Mouse (Mus musculus) midbrain, embryonic 16.5 days (tissue): ENCODE measurements around the gene Skap1. TPM values are rescaled to one million over a fixed set of nuclear protein-coding genes. Genes with fewer than 3 reads are reported as not detected.

ENCODE experiments used
- ATAC-seq: fragments of 200-750 bp; cut with Nextera tagmentation; 2 replicates; pipeline ENCODE4 v1.8.0; 2017; ENCODE audit warnings: moderate TSS enrichment
- H3K27ac ChIP-seq: fragments of 300-500 bp; sonication (generic); 2 replicates; pipeline ENCODE4 v1.5.1; 2014; ENCODE audit warnings: mild to moderate bottlenecking, low read length, mixed read lengths
- H3K27me3 ChIP-seq: fragments of 300-500 bp; sonication (generic); 2 replicates; pipeline ENCODE4 v1.6.1; 2014; ENCODE audit warnings: low read depth, low read length, mixed read lengths; ENCODE audit not compliant: control insufficient read depth, insufficient read depth
- H3K36me3 ChIP-seq: fragments of 300-500 bp; sonication (generic); 2 replicates; pipeline ENCODE4 v1.6.1; 2014; ENCODE audit warnings: mild to moderate bottlenecking, low read length, moderate library complexity, mixed read lengths; ENCODE audit not compliant: control insufficient read depth, insufficient read depth
- H3K4me1 ChIP-seq: fragments of 300-500 bp; sonication (generic); 2 replicates; pipeline ENCODE4 v1.6.1; 2014; ENCODE audit warnings: mild to moderate bottlenecking, low read length, mixed read lengths; ENCODE audit not compliant: control insufficient read depth, insufficient read depth
- H3K4me2 ChIP-seq: fragments of 300-500 bp; sonication (generic); 2 replicates; pipeline ENCODE4 v1.6.1; 2014; ENCODE audit warnings: mild to moderate bottlenecking, low read length, mixed read lengths
- H3K4me3 ChIP-seq: fragments of 300-500 bp; sonication (generic); 2 replicates; pipeline ENCODE4 v1.5.1; 2014; ENCODE audit warnings: low read depth, mild to moderate bottlenecking, low read length, moderate library complexity, mixed read lengths
- H3K9ac ChIP-seq: fragments of 300-500 bp; sonication (generic); 2 replicates; pipeline ENCODE4 v1.6.1; 2014; ENCODE audit warnings: low read depth, low read length, mixed read lengths
- H3K9me3 ChIP-seq: fragments of 300-500 bp; sonication (generic); replicated peaks from 2 replicates; pipeline ENCODE4 v1.6.1; 2014; ENCODE audit warnings: mild to moderate bottlenecking, low read length, mixed read lengths; ENCODE audit not compliant: control insufficient read depth, poor library complexity, severe bottlenecking
- WGBS: fragments of 180-500 bp; shearing (Covaris S2); extraction: QIAGEN DNeasy Blood & Tissue Kit; methylation state at CpG from one replicate; pipeline ENCODE4 v1.1.7; 2014; 5-methylcytosine and 5-hydroxymethylcytosine counted together
- polyA plus RNA-seq: library from polyadenylated mRNA; unstranded; fragments of >200 nt; fragmentation: Nextera tagmentation; extraction: Ambion mirVana; gene quantifications from 2 replicates; pipeline ENCODE4 v1.2.1, GENCODE M21; 2015

Skap1 gene
- polyA plus RNA-seq, 1 experiment from 2014 or later, result 3.6 TPM

DNA sequence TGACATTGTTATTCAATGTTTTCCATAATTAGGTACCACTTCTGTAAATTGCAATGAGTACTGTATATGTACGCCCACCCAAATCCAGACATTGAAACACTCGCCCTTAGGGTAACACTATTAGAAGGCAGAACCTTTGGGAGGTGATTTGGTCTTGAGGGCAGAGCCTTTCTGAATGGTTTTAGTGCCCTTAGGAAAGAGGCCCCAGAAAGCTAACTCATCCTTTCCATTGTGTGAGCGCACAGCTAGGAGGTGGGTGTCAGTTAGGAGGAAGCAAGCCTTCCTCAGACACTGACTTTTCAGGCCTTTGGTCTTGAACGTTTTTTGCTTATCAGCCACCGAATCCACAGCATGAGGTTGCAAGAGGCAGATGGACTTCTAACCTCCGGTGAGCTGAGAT lies 29.5 kb upstream of the Skap1 start:
- Histone ChIP-seq H3K4me3 (no peak overlapping the region), H3K4me2 (no peak overlapping the region), H3K9ac (no peak overlapping the region), H3K27ac (no peak overlapping the region), H3K9me3 (no peaks in the 10 kb centered on the region), H3K4me1 (peaks cover 9% of the 10 kb centered on the region; the same call in 1 of the 2 replicates), H3K27me3 (no peaks in the 10 kb centered on the region; the same call in 1 of the 2 replicates), H3K36me3 (no peaks in the 10 kb centered on the region)
- no peak for ATAC-seq
- WGBS, result 78% methylated on average over 6 of the region's 6 CpGs

DNA sequence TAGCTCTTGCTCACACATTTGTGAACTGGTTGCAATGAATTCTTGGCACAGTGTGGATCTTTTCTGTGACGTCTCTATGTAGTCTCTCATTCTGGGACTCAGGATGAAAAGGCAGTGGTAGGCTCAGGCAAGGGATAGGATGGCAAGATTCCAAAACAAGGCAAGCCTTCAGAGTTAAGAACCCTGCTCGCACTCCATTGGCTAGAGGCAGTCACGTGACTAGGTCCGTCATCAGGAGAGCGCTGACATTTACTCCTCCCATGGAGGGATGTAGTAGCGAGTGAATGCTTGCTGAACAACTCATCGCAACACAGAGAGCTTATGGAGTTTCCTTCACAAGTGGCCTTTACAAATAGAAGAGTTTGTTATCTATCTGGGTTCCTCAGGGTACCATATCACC lies 27.9 kb upstream of the Skap1 start:
- Histone ChIP-seq H3K9me3 (no peaks in the 10 kb centered on the region), H3K4me2 (peak overlapping the region; percentile 32)

DNA sequence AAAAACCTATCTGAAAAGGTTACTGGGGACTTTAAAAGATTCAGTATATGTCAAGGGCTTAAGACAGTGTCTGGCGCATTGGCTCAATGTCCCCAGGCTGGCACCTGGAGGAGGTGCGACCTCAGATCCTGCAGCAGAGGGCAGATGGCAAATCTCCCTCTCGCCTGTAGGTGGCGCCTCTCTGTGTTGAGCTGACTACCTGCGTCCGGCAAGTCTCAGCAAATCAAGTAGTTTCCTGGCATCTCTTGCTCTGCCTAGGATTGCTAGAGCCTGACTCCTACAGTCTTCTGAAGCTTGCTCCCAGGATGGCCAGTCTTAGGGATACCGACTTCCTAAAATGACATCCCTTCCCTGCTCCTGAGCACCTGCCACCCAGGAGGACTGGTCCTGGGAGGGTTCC lies 25.6 kb upstream of the Skap1 start:
- Histone ChIP-seq H3K4me3 (no peak overlapping the region), H3K9me3 (no peaks in the 10 kb centered on the region), H3K9ac (no peak overlapping the region), H3K4me1 (peaks cover 9% of the 10 kb centered on the region; the same call in 1 of the 2 replicates), H3K27me3 (no peaks in the 10 kb centered on the region; the same call in 1 of the 2 replicates), H3K27ac (no peak overlapping the region), H3K36me3 (no peaks in the 10 kb centered on the region), H3K4me2 (no peak overlapping the region)
- ATAC-seq, result no peak
- 6% methylated on average over 7 of the region's 7 CpGs for WGBS

More for the DNA sequence above, 27.9 kb upstream of the Skap1 start:
- H3K27me3 ChIP-seq, result no peaks in the 10 kb centered on the region; the same call in 1 of the 2 replicates
- H3K36me3 ChIP-seq, result no peaks in the 10 kb centered on the region
- 38% methylated on average over 7 of the region's 7 CpGs for WGBS
- H3K4me1 ChIP-seq, result peaks cover 9% of the 10 kb centered on the region; the same call in 1 of the 2 replicates
- H3K9ac ChIP-seq, result no peak overlapping the region
- ATAC-seq, result no peak
- H3K27ac ChIP-seq, result no peak overlapping the region
- no peak overlapping the region for H3K4me3 ChIP-seq

DNA sequence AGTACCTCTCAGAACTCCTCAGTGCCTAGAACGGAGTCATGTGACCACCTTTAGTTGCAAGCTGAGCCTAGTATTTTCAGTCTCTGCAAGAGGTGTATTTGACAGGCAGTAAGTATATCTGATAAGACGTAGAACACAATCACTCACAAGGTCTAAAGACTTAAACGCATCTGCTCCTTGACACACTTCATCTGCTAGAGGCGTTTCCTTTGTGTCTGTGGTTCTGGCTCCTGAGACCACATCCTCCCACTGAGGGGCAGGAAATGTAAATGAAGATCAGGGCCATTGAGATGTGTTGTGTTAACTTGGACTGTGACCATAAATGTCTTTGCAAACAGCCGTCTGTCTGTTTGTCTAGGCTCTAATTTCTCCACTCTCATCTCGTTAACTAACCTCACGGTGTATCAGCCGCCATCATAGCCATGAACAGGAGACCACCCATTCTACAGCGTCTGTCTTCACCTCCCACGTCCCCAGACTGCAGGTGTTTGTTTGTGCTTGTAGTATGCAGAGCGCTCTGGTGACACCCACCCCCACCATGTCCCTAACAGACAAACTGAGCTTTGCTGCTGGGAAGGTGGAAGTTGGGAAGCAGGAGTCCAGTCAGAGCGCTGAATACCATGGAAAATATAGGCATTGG lies 22.7 kb upstream of the Skap1 start:
- H3K27me3 ChIP-seq, result no peaks in the 10 kb centered on the region
- no peaks in the 10 kb centered on the region for H3K9me3 ChIP-seq
- no peak overlapping the region for H3K4me3 ChIP-seq
- peaks cover 9% of the 10 kb centered on the region; the same call in 1 of the 2 replicates for H3K4me1 ChIP-seq
- no peak overlapping the region for H3K27ac ChIP-seq
- H3K4me2 ChIP-seq, result no peak overlapping the region
- no peak overlapping the region for H3K9ac ChIP-seq
- no peaks in the 10 kb centered on the region for H3K36me3 ChIP-seq
- 77% methylated on average over 12 of the region's 12 CpGs for WGBS
- no peak for ATAC-seq

DNA sequence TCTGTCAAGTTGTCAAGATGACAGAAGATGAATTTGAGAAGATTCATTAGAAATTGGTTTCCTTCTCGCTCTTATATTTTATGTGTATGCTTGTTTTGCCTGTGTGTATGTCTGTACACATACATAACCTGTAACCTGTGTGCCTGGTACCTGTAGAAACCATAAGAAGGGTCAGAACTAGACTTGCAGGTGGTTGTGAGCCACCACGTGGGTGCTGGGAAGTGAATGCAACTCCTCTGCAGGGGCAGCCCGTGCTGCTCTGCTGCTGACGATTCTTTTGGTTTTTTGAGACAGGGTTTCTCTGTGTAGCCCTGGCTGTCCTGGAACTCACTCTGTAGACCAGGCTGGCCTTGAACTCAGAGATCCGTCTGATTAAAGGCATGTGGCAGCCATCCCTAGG lies 21.9 kb upstream of the Skap1 start:
- no peak for ATAC-seq
- no peak overlapping the region for H3K27ac ChIP-seq
- no peak overlapping the region for H3K9ac ChIP-seq
- 84% methylated on average over 5 of the region's 5 CpGs for WGBS
- H3K36me3 ChIP-seq, result no peaks in the 10 kb centered on the region
- peaks cover 9% of the 10 kb centered on the region; the same call in 1 of the 2 replicates for H3K4me1 ChIP-seq
- H3K27me3 ChIP-seq, result no peaks in the 10 kb centered on the region
- no peaks in the 10 kb centered on the region for H3K9me3 ChIP-seq
- no peak overlapping the region for H3K4me2 ChIP-seq
- no peak overlapping the region for H3K4me3 ChIP-seq

DNA sequence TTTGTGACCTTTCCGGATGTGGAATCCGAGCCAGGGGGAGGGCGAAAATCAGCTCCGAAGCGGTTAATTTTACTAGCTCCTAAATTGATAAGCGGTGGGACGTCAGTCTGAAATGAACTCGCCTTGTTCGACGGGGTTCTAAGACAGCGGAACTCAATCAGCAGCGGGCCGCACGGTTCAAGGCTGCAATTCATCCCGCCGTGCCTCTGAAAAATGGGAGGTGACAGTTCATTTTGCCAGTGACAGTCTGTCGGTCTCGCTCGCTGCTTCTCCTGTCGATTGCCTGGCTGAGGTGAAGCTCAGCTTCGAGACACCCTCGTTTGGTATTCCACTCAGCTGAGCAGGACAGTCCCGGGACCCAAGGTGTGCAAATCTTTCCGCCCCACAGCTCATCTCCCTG lies 16.5 kb upstream of the Skap1 start:
- 53% methylated on average over 24 of the region's 24 CpGs for WGBS
- no peak for ATAC-seq
- no peak overlapping the region for H3K27ac ChIP-seq
- no peak overlapping the region for H3K4me2 ChIP-seq
- no peaks in the 10 kb centered on the region; the same call in 1 of the 2 replicates for H3K4me1 ChIP-seq
- no peak overlapping the region for H3K4me3 ChIP-seq
- no peak overlapping the region for H3K9ac ChIP-seq
- no peaks in the 10 kb centered on the region for H3K36me3 ChIP-seq
- no peaks in the 10 kb centered on the region for H3K9me3 ChIP-seq
- H3K27me3 ChIP-seq, result no peaks in the 10 kb centered on the region

DNA sequence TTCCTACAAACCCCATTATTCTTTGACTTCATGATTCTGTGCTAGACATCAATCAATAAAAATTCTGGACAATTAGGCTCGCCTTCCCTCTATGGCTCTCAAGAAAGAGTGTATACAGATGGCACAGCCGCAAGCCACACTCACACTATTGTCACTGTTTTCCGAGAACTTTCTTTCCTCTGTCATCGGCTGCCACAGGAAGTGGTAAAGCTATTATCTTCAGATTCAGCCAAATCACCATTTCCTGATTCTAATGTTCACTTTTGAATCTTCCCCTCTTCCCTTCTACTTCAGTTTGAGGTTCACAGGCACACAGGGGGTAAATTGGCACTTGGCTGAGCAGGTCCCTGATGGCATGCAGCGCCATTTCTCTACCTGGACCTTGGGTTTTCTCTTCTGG lies 9.3 kb upstream of the Skap1 start:
- no peak overlapping the region for H3K4me3 ChIP-seq
- H3K9ac ChIP-seq, result no peak overlapping the region
- peaks cover 14% of the 10 kb centered on the region for H3K4me1 ChIP-seq
- H3K27me3 ChIP-seq, result no peaks in the 10 kb centered on the region
- peak overlapping the region; percentile 11; the same call in 1 of the 2 replicates for H3K27ac ChIP-seq
- H3K4me2 ChIP-seq, result no peak overlapping the region
- no peak for ATAC-seq
- no peaks in the 10 kb centered on the region for H3K36me3 ChIP-seq
- no peaks in the 10 kb centered on the region for H3K9me3 ChIP-seq
- WGBS, result 84% methylated on average over 5 of the region's 5 CpGs

DNA sequence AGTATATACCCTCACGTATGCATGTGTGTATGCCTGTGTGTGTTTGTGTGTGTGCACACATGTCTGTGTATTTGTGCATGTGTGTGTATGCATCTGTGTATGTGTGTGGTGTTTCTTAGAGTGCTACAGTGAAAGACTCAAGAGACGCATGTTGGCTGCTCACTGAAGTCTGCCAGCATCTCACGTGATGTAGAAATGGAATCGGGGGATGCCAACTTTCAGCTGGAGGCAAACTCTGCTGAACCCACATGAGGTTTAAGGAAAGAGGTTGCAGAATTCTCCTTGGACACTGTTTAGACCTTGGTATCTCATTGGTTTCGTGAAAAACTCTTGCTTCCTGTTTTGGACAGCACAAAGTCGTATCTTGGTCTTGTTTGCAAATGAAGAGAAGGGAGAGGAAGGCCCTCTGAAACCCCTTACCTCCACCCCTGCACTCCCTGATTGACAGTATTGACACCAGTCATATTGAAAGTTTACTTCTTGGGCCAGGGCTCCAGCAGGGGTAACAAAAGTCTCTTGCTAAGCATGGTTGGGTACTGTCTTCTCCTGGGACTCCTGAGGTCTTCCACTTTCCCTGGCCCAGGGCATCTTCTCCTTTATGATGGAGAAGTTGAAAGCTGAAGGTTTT lies 8.6 kb upstream of the Skap1 start:
- no peak for ATAC-seq
- H3K4me2 ChIP-seq, result no peak overlapping the region
- 87% methylated on average over 6 of the region's 6 CpGs for WGBS
- H3K27ac ChIP-seq, result peak overlapping the region; percentile 82
- H3K27me3 ChIP-seq, result no peaks in the 10 kb centered on the region
- H3K9ac ChIP-seq, result no peak overlapping the region
- H3K4me1 ChIP-seq, result peaks cover 15% of the 10 kb centered on the region
- H3K4me3 ChIP-seq, result no peak overlapping the region
- no peaks in the 10 kb centered on the region for H3K9me3 ChIP-seq
- no peaks in the 10 kb centered on the region for H3K36me3 ChIP-seq
